Mouse (Mus musculus) liver, embryonic 12.5 days (tissue): ENCODE results near the gene Arhgap8. TPM values are rescaled to one million over a fixed set of nuclear protein-coding genes. Genes with fewer than 3 reads are reported as not detected.

Experiments
- ATAC-seq: fragments of 200-750 bp; cut with Nextera tagmentation; 2 replicates; pipeline ENCODE4 v1.8.0; 2017; ENCODE audit warnings: moderate number of reproducible peaks, mild to moderate bottlenecking, moderate library complexity
- H3K27ac ChIP-seq: fragments of 300-500 bp; sonication (generic); 2 replicates; pipeline ENCODE4 v1.5.1; 2016; ENCODE audit warnings: mild to moderate bottlenecking
- H3K27me3 ChIP-seq: fragments of 300-500 bp; sonication (generic); replicated peaks from 2 replicates; pipeline ENCODE4 v1.6.1; 2016; ENCODE audit warnings: mild to moderate bottlenecking, moderate library complexity
- H3K36me3 ChIP-seq: fragments of 300-500 bp; sonication (generic); 2 replicates; pipeline ENCODE4 v1.6.1; 2016; ENCODE audit warnings: mild to moderate bottlenecking, moderate library complexity
- H3K4me1 ChIP-seq: fragments of 300-500 bp; sonication (generic); 2 replicates; pipeline ENCODE4 v1.6.1; 2016
- H3K4me2 ChIP-seq: fragments of 300-500 bp; sonication (generic); 2 replicates; pipeline ENCODE4 v1.6.1; 2016; ENCODE audit warnings: mild to moderate bottlenecking, moderate library complexity
- H3K4me3 ChIP-seq: fragments of 300-500 bp; sonication (generic); 2 replicates; pipeline ENCODE4 v1.5.1; 2016; ENCODE audit warnings: mild to moderate bottlenecking, moderate library complexity
- H3K9ac ChIP-seq: fragments of 300-500 bp; sonication (generic); 2 replicates; pipeline ENCODE4 v1.6.1; 2016; ENCODE audit warnings: mild to moderate bottlenecking, moderate library complexity
- H3K9me3 ChIP-seq: fragments of 300-500 bp; sonication (generic); replicated peaks from 2 replicates; pipeline ENCODE4 v1.6.1; 2016; ENCODE audit warnings: mild to moderate bottlenecking, moderate library complexity
- WGBS: fragments of 180-500 bp; shearing (Covaris S2); methylation state at CpG from one replicate; pipeline ENCODE4 v1.1.7; 2016; ENCODE audit not compliant: insufficient replicate concordance; 5-methylcytosine and 5-hydroxymethylcytosine counted together
- polyA plus RNA-seq: library from polyadenylated mRNA; unstranded; fragments of >200 nt; fragmentation: Nextera tagmentation; extraction: Ambion mirVana; gene quantifications from 2 replicates; pipeline ENCODE4 v1.2.1, GENCODE M21; 2016

The Arhgap8 gene
- polyA plus RNA-seq, 1 experiment from 2014 or later, result 0.88 TPM

GRCm38 (mm10) chr15:84815171-84815570, 95.3 kb downstream of the Arhgap8 start:
- Histone ChIP-seq H3K4me2 (no peak overlapping the region), H3K27me3 (no peaks in the 10 kb centered on the region), H3K9me3 (no peaks in the 10 kb centered on the region), H3K27ac (no peak overlapping the region), H3K36me3 (no peaks in the 10 kb centered on the region), H3K4me1 (no peaks in the 10 kb centered on the region), H3K4me3 (no peak overlapping the region), H3K9ac (no peak overlapping the region)
- no peak for ATAC-seq
- WGBS, result 44% methylated on average over 4 of the region's 4 CpGs

- no peak overlapping the region for H3K27ac ChIP-seq
- no peak for ATAC-seq
- no peaks in the 10 kb centered on the region for H3K9me3 ChIP-seq
- 55% methylated on average over 3 of the region's 3 CpGs for WGBS
- no peaks in the 10 kb centered on the region for H3K36me3 ChIP-seq
- no peaks in the 10 kb centered on the region for H3K4me1 ChIP-seq
- H3K27me3 ChIP-seq, result no peaks in the 10 kb centered on the region
- no peak overlapping the region for H3K9ac ChIP-seq
- H3K4me2 ChIP-seq, result no peak overlapping the region
- no peak overlapping the region for H3K4me3 ChIP-seq
These were observed 97.7 kb downstream of the Arhgap8 start for GRCm38 (mm10) chr15:84817589-84817988.

- H3K27me3 ChIP-seq, result no peaks in the 10 kb centered on the region
- no peak overlapping the region for H3K9ac ChIP-seq
- no peak overlapping the region for H3K27ac ChIP-seq
- no peaks in the 10 kb centered on the region for H3K4me1 ChIP-seq
- no peak overlapping the region for H3K4me3 ChIP-seq
- no peaks in the 10 kb centered on the region for H3K9me3 ChIP-seq
- ATAC-seq, result no peak
- H3K4me2 ChIP-seq, result no peak overlapping the region
- 83% methylated on average over 11 of the region's 11 CpGs for WGBS
- H3K36me3 ChIP-seq, result no peaks in the 10 kb centered on the region
These were observed 98.4 kb downstream of the Arhgap8 start for GRCm38 (mm10) chr15:84818284-84818683.

GRCm38 (mm10) chr15:84820811-84821210, 101.0 kb downstream of the Arhgap8 start:
- H3K27ac ChIP-seq, result no peak overlapping the region
- no peak overlapping the region for H3K4me3 ChIP-seq
- no peak overlapping the region for H3K9ac ChIP-seq
- H3K4me2 ChIP-seq, result no peak overlapping the region
- H3K27me3 ChIP-seq, result no peaks in the 10 kb centered on the region
- WGBS, result 68% methylated on average over 4 of the region's 4 CpGs
- no peak for ATAC-seq
- H3K4me1 ChIP-seq, result no peaks in the 10 kb centered on the region
- no peaks in the 10 kb centered on the region for H3K9me3 ChIP-seq
- H3K36me3 ChIP-seq, result no peaks in the 10 kb centered on the region

Other genes starting within 250 kb of the Arhgap8 start
- gene Rtl6, start 162.2 kb upstream of the Arhgap8 start, polyA plus RNA-seq, result 2.1 and 2.6 TPM in 2 replicates
- 12.6 and 14.1 TPM in 2 replicates for gene Prr5, start 50.4 kb upstream of the Arhgap8 start, polyA plus RNA-seq
- gene Phf21b, start 136.0 kb downstream of the Arhgap8 start, polyA plus RNA-seq, result 0.04 and 0.06 TPM in 2 replicates
- gene Gm29666, start 200.0 kb downstream of the Arhgap8 start, polyA plus RNA-seq, result 0.78 and 0.99 TPM in 2 replicates
- 43.2 and 44.5 TPM in 2 replicates for gene Nup50, start 203.4 kb downstream of the Arhgap8 start, polyA plus RNA-seq